Mouse (Mus musculus) megakaryocyte, embryonic 14.5 days (primary cell): Measurements from ENCODE around the gene Stard3.

ENCODE experiments used
- FLI1 ChIP-seq: IDR thresholded peaks from 2 replicates; pipeline ENCODE4 v1.6.1; 2012; ENCODE audit warnings: low read length, inconsistent platforms, mixed read lengths
- GATA1 ChIP-seq: IDR thresholded peaks from 3 replicates; pipeline ENCODE4 v1.6.1; 2012; ENCODE audit warnings: mixed read lengths, low read length, inconsistent platforms, borderline replicate concordance

GRCm38 (mm10) chr11:98328031-98328370 lies 30.2 kb upstream of the Stard3 start:
- TF ChIP-seq GATA1 = no peak
- no peak for TF ChIP-seq FLI1
